Mouse (Mus musculus) heart, postnatal 14 days (tissue): ENCODE measurements around the gene Espn. TPM values are rescaled to one million over a fixed set of nuclear protein-coding genes. Genes with fewer than 3 reads are reported as not detected.

Source experiments
- DNase-seq, 2 experiments: peaks; one replicate each; pipeline ENCODE4 v3.0.0; 2021 to 2022
- intact Hi-C: fragments of 180-260 bp; cut with DNase I; formaldehyde crosslinking; loops from one replicate; pipeline ENCODE4 v1.15.1; 2025
- total RNA-seq, 2 experiments: library from RNA; stranded (reverse); gene quantifications; 2 replicates each; pipeline ENCODE4 v1.2.3; 2021

The Espn gene
- total RNA-seq, 2 experiments from 2014 or later: 1.4 to 2.0 TPM

DNA sequence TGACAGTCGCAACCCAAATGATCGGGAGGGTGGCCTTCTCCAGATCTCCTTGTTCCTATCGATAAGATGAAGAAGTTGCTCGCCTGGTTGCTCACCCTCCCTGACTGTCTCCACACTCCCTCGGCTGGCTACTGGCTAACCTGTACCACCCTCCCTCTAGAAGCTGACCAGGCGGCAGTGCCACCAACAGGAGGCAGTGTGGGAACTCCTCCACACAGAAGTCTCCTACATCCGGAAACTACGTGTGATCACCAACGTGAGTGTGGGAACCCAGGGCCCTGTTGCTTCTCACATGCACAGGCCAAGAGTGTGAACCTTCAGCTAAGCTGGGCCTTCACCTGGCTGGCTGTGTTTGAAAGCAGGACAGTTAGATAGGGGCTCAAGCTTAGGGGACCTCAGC, 45.4 kb downstream of the Espn start:
- intact Hi-C loops: no loop called here
- no peak for DNase-seq

DNA sequence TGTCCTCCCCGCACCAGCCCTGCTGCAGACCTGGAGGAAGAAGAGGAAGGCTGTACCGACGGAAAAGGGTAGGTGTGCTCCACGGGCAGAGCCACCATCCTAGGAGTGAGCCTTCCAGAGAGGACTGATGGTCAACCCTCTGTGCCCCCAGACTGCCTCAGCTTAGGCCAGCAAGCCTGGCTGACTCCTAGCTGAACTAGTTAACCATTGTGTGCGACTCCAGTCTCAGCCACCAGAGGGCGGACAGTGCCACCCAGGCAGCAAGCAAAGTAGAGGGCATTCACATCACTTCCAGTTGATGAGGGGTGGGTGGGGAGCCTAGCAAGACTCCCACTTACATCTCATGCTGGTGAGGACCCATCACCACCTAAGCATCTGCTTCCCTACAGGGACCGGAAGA, 49.1 kb downstream of the Espn start:
- peak; percentile 76 to 85 for DNase-seq

DNA sequence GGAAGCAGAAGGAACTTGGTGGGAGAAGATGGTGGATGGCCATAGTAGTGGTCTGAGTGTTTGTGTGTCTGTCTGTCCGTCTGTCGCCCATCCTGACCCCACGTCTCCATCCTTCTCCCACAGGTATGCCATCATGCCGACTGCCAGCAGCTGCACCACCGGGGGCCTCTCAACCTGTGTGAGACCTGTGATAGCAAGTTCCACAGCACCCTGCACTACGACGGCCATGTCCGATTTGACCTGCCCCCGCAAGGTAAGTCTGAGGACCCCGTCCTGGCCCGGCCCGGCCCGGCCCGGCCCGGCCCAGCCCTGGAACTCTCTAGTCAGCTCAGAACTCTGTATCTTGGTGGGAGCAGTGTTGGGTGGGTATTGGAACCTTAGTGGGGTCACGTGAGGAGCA, 50.2 kb downstream of the Espn start:
- DNase-seq: no peak
- intact Hi-C loops: no loop called here

More for the DNA sequence above, 49.1 kb downstream of the Espn start:
- intact Hi-C loops: no loop called here

DNA sequence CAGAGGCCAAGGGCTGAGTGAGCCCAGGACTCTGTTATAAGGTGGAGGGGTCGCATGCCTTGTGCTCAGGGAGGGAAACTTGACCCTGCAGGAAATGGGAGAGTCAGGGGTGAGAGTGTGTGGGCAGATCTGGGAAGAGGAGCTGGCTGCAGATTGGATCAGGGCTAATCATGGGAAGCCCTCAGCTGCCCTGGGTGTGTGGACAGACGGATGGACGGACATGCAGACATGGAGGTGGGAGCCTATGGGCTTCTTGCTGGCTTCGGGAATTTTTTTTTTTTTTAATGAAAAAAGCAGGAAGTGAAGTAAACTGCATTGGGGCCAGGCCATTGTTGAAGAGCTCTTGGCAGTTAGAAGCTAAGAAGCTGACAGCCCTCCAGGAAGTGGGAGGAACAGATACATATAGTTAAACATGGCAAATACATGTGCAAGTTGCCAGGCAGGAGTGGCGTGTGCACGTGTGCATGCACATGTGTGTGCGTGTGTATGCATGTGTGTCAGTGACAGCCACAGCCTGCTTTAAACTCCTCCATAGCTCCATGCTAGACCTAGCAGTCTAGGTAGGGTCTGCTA, 51.0 kb downstream of the Espn start:
- no peak for DNase-seq
- intact Hi-C loops: no loop called here

DNA sequence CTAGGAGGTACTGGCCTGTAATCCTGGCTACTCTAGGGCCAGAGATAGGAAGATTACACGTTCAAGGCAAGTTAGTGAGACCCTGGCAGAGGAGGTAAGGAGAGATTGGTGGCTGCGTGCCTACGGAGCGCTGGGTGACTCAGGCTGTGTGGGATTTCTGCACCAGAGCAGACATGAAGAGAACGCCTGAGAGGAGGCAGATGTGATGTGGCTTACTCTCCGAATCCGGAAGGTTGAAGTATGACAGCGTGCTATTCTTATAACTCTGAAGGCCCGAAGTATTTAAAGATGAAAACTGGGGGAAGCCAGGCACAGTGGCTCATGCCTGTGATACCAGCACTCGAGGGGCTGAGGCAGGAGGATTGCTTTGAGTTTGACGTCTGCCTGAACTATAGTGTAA, 51.6 kb downstream of the Espn start:
- DNase-seq: no peak
- intact Hi-C loops: no loop called here

DNA sequence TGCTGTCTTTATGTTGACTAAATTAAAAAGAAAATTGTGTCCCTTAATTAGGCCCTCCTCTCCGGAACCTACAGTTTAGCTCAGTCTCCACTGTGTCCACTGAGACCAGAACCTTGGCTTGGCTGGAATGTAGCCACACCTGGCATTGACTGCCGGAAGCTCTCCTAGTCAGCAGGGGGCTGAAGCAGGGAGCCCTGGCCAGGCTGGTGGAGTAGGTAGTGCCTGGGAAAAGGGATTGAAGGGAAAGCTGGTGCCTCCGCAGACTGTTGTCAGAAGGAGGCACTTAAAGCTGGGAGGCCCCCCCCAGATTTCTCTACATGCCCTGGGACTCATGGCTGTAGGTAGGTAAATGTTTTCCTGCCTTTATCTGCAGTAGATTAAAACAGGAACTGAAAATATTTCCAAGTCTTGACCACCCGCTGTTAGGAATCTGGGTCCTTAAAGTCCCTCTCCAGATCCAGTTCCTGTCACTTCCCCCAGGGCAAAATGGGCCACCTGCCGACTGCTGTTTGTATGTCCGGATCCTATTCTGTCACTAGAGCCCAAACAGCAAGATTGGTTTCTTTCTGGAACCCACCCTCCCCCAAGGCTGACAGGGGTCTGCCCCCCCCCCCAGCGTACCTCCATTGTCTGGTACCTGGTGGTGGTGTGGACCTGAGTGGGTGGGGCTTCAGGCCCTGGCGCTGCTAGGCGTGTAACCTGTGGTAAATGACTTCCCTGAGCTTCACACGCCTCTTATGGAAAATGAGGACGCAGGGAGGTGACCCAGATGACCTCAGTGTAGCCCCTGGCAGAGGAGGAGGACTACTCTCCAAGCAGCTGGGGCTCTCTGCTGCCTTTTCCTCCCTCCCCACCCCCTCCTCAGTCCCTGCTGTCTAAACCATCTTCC, 54.0 kb downstream of the Espn start:
- no peak for DNase-seq
- intact Hi-C loops: loop anchor here (1.0 to 5.0 kb wide), 2 partner anchors 59 to 116 kb away; partner anchors contain the start of gene Nol9

DNA sequence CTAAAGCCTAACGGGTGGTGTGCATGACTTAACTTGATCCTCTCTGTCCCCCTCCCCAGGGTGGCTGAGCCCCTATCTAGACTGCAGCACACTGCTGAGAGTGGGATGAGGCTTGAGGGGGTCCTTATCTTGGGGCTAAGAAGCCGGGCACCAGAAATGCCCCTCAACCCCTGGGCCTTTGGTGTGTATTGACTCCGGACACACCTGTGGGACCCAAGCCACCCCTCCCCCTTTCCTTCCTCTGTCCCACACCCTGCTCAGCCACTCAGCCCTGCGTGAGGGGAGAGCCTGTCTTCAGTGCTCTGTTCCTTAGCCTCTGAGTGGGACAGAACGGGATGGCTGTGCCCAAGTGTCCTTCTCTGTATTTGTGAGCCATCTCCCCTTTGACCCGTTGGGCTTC, 55.2 kb downstream of the Espn start:
- DNase-seq: no peak
- intact Hi-C loops: loop anchor here (1.0 to 5.0 kb wide), 2 partner anchors 58 to 115 kb away; partner anchors contain the start of gene Nol9

DNA sequence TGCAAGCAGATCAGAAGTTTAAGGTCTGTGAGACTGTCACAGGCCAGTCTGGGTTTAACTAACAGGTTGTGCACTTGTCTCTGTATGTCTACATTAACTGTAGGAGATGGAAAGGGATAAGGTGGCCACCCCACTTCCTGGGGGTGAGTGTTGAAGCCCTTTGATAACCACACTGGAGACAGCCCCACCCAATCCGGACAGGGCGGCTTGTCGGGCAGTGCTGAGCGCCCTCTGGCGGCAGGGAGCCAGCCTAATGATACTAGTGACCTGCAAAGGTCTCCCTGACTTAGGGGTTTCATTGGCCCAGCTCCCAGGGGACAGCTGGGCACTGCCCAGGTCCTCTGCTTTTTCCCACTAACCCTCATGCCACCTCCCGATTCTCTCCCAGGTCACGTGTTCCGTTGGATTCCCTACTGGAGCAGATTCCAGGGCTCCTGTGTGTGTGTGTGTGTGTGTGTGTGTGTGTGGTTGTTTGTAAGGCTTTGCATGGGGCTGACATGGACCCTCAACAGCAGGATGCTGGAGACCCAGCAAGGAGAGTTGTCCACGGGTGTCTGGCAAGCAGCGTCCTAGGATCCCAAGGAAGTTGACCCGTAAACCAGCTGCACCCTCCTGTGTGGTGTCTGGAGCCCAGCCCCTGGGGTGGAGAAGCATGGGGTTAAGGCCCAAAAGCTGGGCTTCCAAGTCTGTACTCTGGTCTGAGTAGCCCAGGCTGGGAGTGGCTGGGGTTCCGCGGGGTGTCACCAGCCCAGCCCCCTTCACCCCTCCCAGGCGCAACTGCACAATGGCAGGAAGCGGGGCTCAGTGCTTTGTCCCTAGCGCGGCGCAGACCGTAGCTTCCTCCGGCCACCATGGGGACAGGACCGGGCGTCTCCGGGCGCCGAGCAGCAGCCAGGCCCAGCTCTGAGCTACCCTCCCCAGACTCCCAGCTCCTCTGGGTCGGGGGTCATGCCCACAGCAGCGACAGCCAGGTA, 55.9 kb downstream of the Espn start:
- intact Hi-C loops: loop anchor here (5.0 kb wide), 1 partner anchor 114 kb away; no protein-coding TSS in a partner anchor
- peak; percentile 88 to 90 for DNase-seq

DNA sequence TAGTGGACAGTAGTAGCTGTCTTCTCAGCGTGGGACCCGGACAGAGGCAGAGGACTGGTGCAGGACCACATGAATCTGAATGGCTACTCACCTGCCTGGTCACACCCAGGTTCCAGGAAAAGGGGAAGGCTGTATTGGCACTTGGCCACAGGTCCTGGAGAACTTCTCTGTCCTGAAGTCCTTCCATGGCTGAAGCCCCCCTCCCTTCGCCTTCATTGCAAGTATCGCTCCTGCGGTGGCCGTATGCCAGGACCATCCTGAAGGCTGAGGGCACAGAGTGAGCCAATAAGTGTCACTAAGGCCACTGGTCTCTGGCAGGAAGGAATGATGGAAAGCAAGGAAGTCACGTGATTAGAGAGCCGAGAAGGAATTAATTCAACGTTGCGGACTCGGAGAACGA, 57.9 kb downstream of the Espn start:
- intact Hi-C loops: no loop called here
- DNase-seq: no peak

DNA sequence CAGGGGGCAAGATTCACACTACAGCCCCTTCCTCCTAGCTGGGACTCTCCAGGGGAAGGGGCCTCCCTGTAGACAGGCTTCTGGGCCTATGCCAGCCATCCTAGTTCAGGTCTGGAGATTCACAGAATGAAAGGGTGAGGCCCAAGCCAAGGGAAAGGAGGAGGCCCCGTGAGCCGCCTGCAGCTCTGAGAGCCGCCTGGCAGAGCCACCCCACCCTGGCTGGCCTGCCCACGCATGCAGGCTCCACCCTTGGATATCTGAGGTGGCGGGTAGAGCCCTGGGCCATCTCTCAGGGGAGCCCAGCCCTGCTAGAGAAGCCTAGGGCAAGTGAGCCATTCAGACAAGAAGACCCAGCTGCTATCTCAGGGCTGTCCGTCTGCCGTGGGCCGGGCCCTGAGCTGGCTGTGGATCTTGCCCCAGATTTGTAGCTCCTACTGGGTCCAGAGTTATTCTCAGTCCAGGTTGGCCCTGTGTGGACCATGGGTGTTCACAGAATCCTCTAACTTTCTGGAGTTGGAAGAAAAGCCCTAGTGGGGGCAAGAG, 59.3 kb downstream of the Espn start:
- intact Hi-C loops: no loop called here
- no peak for DNase-seq

DNA sequence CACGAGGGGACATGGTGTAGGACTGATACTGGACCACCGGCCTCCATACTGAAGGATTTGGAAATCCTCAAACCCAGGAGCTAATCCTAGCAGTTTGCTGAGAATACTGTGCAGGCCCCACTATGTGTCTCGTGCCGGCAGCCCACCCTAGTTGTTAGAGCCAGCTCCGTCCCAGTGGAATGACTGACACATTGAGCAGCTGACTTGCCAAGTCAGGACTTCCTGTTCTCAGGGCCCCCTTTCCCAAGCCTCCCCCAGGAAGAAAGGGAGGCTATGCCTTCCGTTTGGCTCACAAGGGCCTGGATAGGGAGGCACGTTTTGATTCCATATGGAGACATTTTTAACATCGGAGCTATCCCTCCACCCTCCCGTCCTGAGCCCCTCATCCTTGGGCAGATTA, 62.0 kb downstream of the Espn start:
- DNase-seq: no peak
- intact Hi-C loops: no loop called here

DNA sequence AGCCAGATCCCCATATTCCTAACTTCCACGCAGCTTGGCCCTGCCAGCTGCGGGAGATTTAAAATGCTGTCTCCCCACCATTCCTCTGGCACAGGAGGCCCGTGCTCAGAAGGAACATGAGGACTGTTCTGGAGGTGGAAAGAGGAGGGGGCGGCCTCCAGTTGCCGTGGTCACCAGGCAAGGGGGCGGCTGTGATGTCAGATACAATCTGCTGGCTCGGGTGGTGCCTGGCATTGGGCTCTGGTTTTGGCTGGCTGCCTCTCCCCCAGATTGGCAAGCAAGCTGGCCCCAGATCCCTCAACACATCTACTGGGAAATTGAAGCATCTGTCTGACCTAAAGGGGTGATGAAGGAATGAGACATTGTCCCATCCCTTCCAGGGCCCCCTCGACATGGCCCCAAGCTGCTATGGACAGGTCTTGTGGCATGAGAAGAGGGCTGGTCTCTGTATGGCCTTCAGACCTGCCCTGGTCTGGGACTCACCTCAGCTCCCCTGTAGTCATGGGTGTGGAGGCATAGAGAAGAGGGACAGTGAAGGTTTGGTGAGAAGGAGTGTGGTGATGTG, 63.5 kb downstream of the Espn start:
- no peak for DNase-seq
- intact Hi-C loops: loop anchor here (5.0 kb wide), 1 partner anchor 46 kb away; no protein-coding TSS in a partner anchor

DNA sequence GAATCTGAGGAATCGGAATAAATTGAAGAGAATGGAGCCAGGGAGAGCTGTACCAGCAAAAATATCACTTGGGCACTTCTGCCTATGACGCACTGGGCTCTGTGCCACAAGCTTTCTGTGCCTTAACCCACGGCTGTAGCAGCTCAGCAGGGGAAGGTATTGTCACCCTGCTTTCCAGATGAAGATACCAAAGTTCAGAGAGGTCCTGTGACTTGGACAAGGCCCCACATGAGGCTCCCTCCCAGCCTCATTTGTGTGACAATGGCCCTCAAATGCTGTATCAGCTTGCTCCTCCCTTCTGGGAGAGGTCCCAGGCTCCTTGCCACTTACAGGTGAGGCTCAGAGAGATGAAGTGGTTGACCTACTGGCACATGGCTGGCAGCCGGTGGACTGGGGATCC, 64.0 kb downstream of the Espn start:
- intact Hi-C loops: loop anchor here (5.0 kb wide), 1 partner anchor 46 kb away; no protein-coding TSS in a partner anchor

DNA sequence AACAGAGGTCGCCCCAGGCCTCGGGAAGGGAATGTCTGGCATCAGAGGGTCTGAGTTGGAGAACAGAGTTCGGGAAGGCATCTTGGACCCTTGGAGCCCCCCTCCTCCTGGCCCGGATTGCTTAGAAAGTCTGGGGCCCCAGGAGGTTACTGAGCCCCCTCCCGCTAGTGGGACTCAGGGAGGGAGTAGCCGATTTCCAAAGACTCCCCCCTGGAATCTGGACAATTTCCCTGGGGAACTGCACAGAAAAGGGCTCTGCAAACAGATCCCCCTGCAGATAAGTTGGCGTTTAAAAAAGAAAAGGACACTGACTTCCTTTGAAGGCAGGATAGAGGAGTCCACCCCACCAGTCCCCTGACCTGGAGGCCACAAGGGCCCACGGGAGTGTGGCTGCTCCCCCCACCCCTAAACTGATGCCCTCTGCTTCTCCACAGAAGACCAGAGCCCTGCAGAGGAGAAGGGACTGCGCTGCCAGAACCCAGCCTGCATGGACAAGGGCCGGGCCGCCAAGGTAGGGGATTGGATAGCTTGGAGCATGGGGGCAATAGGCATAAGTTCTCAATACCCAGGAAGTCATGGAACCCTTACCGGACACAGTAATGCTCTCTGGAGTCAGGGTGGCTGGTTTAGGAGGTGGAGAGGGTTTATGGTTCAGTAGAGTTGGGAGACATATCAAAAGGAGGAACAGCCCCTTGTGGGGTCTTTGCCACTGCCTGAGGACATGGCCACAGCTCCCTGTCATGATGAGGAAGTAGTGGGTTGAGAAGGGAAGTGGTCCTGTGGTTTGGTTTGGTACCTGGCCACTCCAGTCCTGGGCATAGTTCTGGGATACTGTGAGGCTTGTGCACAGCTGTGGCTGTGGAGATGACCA, 64.7 kb downstream of the Espn start:
- intact Hi-C loops: loop anchor here (5.0 kb wide), 1 partner anchor 45 kb away; no protein-coding TSS in a partner anchor
- no peak for DNase-seq

More for the DNA sequence above, 64.0 kb downstream of the Espn start:
- no peak for DNase-seq

DNA sequence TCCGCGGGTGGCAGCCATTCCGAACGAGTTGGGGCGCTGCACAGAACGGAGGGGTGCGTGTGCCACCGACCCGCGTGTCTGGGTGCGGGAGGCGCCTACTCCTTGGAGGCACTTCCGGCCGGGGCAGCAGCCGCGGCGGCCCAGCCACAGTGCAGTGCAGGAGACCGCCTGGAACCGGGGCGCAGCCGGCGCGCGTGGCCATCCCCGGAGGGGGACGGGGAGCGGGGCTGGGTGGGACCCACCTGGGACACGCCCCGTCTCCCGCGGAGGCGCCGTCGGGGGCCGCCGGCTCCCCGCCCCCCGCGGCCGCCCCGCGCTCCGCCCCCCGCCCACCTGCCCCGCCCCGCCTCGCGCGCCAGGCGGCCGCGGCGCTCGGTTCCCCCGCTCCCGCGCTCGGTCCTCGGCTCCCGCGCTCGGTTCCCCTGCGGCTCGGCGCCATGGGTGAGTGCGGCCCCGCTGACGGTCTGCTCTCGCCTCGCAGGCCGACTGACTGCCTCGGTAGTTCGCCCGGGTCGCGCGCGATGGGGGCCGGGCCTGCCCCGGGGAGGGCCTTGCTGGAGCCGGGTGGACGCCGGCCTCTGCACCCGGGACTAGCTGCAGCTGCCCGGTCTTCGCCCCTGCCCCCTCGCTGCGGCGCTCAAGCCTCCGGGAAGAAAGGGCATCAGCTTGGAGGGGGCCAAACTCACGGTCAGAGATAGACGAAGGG, 65.5 kb downstream of the Espn start:
- DNase-seq: peak; percentile 65 to 75
- intact Hi-C loops: loop anchor here (5.0 kb wide), 1 partner anchor 44 kb away; no protein-coding TSS in a partner anchor

DNA sequence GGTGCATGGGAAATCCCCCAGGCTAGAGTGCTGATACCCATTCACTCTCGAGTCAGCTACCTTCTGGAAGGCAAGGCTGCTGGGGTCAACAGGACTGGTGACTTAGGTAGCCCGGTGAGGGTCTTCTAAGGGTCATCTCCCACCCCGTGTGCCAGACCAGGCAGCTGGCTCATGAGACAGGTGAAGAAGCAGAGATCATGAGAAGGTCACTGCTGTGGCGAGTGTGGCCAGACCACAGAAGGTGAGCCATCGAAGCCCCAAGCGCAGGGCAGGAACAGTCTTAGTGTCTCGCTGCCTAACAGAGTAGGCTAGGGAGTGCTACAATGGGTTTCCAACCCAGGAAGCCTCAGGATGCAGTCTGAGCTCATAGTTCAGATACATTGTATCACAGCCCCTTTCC, 67.6 kb downstream of the Espn start:
- no peak for DNase-seq
- intact Hi-C loops: loop anchor here (5.0 kb wide), 1 partner anchor 42 kb away; no protein-coding TSS in a partner anchor

DNA sequence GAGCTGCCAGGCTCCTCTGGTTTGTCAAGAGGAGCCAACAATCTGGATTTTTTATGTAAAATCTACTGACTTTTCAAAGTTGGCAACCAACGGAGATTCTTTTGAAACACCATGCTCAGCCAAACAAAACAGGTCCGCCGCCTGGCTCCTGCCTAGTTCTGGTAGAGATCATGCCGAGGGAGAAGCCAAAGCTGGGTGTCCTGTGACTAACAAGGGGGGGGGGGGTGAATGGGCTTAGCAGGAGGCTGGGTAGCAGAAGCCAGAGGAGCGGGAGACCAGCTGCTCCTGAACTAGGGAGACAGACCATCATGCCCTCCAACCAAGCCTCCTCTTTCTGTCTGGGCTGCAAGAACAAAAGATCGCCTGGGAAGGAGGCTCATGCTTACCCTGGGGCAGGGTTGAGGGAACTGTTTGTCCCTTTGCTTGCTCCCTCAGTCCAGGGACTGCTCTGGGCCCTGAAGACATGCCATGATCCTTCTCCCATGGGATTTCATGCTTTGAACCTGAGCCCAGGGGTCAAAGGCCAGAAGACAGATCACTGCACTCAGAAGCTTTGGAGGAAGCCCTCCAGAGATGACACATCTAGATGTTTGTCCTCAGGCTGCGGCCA, 68.5 kb downstream of the Espn start:
- DNase-seq: no peak
- intact Hi-C loops: no loop called here

DNA sequence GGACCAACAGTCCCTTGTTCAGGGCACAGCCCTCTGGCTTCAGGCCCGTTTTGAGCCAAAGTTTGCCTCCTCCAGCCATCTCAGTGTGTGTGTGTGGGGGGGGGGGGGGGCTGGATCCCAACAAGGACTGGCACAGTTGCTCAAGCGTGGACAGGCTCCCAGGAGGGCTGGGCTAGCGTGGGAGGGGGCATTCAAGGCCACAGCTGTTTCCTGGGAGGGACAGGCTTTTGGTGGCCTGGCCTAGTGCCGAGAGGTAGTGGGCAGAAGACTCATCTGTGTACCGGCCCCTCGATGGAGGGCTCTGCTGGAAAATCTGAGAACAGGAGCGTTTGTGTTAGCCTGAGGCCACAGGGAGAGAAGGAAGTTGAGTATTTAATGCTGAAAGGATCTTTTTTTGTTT, 72.2 kb downstream of the Espn start:
- intact Hi-C loops: no loop called here
- no peak for DNase-seq
